Mouse (Mus musculus) liver, adult 2 months (tissue): Measurements from ENCODE around the gene Sh3gl2.

Source experiments
- CTCF ChIP-seq: fragments of 200-500 bp; IDR thresholded peaks from 2 replicates; pipeline ENCODE4 v1.5.1; 2011; ENCODE audit warnings: low read depth, low read length, control low read depth
- POLR2A ChIP-seq: fragments of 200-500 bp; IDR thresholded peaks from 2 replicates; pipeline ENCODE4 v1.6.1; 2011; ENCODE audit warnings: low read length, control low read depth; ENCODE audit not compliant: insufficient read depth; ENCODE audit errors: extremely low read depth

DNA sequence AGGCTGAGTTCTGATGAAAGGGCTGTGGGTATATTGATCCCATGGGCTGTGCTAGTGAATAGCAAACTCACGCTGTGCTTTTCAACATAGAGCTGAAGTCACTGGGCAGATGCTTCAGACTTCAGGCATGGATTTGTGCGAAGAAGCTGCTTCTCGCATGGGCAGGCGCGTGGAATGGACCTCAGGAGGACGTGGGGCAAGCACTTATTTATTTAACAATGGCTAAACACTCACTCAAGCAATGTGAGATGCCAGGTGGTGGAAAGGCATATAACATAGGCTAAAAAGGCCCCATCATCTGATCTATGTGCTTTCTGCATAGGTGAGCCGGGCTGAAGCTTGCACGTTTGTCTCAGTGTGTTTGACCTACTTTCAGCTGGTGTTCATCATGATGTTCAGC is 193.8 kb downstream of the Sh3gl2 start:
- TF ChIP-seq CTCF (no peak), POLR2A (no peak)
